Mouse (Mus musculus) urinary bladder, postnatal 4 days (tissue): ENCODE data around the gene Cirbp.
"Not testable (repeated sequence)": the region's sequence is repeated elsewhere in the genome, so short reads cannot be mapped to it uniquely, and the experiment has no call there.

Source experiments
- DNase-seq, 2 experiments: peaks; one replicate each; pipeline ENCODE4 v3.0.0; 2021 to 2022; ENCODE audit warnings: low spot score in 2 of 2

The Cirbp gene

DNA sequence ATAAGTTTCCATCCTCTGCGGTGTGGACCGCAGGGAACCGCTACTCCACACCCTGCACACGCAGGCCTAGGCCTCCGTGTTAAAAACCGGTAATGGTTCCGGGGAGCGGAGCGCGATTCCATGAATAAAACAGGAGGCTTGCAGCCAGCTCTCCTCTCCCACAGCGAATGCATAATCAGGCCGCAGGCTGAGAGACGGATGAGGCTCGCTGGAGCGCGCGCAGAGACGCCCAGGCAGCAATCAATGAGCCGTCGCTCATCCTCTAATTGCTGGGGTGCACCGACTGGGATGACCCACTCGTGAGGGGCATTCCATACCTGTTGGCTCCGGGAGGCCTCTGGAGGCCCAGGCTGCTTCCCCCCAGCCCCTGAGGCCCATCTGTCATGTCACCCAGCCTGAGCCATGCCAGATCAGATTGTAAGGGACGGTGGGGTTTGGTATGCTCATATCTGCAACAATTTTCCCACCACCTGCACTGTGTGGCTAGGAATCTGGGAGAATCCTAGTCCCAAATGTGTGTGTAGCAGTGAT, 43.1 kb downstream of the Cirbp start:
- no peak for DNase-seq

DNA sequence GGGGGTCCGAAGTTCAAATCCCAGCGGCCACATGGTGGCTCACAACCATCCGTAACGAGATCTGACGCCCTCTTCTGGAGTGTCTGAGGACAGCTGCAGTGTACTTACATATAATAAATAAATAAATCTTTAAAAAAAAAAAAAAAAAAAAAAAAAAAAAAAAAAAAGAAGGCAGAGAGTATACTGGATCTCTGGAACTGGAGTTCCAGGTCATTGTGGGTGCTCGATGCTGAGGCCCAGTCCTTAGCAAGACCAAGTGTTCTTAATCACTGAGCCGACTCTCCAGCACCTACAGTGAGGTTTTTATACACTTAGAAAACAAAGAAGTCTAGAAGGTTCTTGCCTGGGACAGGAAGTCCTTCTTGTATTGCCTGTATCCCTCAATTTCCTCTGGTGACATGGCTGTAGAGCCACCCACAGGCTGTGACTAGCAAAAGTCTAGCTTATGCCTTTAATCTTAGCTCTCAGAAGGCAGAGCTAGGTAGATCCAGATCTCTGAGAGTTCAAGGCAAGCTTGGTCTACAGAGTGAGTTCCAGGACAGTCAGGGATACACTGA, 45.8 kb downstream of the Cirbp start:
- not testable (repeated sequence) for DNase-seq

DNA sequence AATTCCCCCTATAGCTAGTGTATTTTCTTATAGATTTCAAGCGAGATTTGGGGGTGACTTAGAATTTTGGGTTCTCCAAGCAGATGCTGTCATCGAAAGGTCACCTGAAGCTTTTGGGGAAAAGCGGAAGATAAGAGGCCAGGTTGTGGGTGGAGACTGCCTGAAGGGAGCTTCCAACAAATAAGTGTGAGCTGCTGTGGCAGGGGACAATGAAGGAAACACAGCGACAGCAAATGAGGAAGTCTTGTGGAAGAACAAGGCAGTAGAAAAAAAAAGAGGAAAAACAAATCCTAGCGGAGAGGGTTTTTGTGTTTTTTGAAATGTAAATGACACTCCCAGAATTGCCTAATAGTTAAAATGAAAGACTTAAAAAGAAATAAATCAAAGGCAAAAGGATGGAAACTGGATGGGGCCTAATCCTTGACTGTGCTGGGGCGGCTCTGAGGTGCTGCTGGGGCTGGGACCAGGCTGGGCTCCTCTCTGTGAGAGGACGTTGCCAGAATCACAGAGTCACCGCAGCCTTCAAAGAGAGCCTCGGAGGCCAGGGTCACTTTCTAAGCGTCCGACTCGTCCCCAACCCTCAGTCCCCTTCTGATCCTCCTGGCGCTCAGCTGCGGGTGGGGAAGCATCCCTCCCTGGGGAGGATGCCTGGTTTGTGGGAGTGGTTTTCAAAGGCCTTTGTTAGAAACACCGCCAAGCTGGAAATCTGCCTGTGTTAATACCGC, 49.4 kb downstream of the Cirbp start:
- DNase-seq, result no peak

DNA sequence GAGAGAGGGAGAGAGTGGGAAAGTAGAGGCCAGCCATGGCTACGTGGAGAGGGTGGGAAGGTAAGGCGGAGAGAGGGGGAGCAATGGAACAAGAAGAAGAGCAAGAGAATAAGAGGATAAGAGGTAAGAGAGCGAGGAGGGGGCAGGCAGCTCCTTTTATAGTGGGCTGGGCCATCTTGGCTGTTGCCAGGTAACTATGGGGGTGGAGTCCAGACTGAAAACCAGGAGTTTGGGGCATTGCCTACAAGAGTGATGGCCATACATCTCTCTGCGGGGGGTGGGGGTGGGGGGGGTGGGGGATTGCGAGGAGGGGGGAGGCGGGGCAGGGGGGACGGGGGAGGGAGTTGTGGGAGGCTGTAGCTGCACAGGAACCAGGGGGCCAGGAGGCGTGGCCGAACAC, 54.9 kb downstream of the Cirbp start:
- no peak for DNase-seq
